Mouse (Mus musculus) testis, adult 2 months (tissue): ENCODE results near the gene Ext2. TPM values are rescaled to one million over a fixed set of nuclear protein-coding genes. Genes with fewer than 3 reads are reported as not detected.

Source experiments
- H3K27ac ChIP-seq: fragments of 200-500 bp; 2 replicates; pipeline ENCODE4 v1.5.1; 2012; ENCODE audit warnings: low read depth, low read length; ENCODE audit not compliant: control insufficient read depth, insufficient read depth
- H3K27me3 ChIP-seq: fragments of 200-500 bp; 2 replicates; pipeline ENCODE4 v1.6.1; 2012; ENCODE audit warnings: mild to moderate bottlenecking, low read length, moderate library complexity; ENCODE audit not compliant: control insufficient read depth, insufficient read depth
- H3K36me3 ChIP-seq: fragments of 200-500 bp; 2 replicates; pipeline ENCODE4 v1.6.1; 2012; ENCODE audit warnings: mild to moderate bottlenecking, low read length; ENCODE audit not compliant: control insufficient read depth, insufficient read depth
- H3K4me1 ChIP-seq: fragments of 200-500 bp; 2 replicates; pipeline ENCODE4 v1.6.1; 2012; ENCODE audit warnings: low read length; ENCODE audit not compliant: control insufficient read depth, insufficient read depth
- H3K4me3 ChIP-seq: fragments of 200-500 bp; 2 replicates; pipeline ENCODE4 v1.5.1; 2012; ENCODE audit warnings: low read depth, mild to moderate bottlenecking, low read length, moderate library complexity, mixed read lengths; ENCODE audit not compliant: control insufficient read depth
- CTCF ChIP-seq: fragments of 200-500 bp; IDR thresholded peaks from 2 replicates; pipeline ENCODE4 v1.5.1; 2012; ENCODE audit warnings: low read depth, mild to moderate bottlenecking, inconsistent platforms, low read length, moderate library complexity; ENCODE audit not compliant: control insufficient read depth, insufficient read depth, insufficient replicate concordance
- POLR2A ChIP-seq: fragments of 200-500 bp; IDR thresholded peaks from 2 replicates; pipeline ENCODE4 v1.6.1; 2012; ENCODE audit warnings: low read depth, mild to moderate bottlenecking, inconsistent platforms, low read length, moderate library complexity; ENCODE audit not compliant: control insufficient read depth
- polyA plus RNA-seq: library from polyadenylated mRNA; depleted of rRNA; stranded (reverse); fragments of >200 nt; gene quantifications from 2 replicates; pipeline ENCODE4 v1.2.3, GENCODE M21; 2012

The Ext2 gene
- polyA plus RNA-seq, 1 experiment: 17.6 TPM

- H3K4me3 ChIP-seq: no peak overlapping the region
These were observed 1.2 kb upstream of the Ext2 start for GRCm38 (mm10) chr2:93823519-93823918.

DNA sequence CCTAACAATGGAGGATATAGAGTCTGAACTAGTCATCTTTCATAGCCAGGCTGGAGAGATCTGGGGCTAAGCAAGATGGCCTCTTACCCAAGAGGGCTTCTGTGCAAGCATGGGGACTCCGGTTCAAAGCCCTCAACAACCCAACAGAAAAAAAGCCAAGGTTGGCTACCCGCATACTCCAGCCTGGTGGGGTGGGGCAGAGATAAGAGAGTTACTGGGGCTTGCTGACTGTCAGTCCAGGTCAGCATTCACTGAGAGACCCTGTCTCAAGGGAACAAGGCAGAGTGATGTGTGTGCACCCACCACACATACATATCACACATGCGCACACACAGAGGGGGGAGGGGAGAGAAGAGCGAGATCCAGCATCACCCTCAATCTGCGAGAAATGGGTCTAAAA lies 4.6 kb downstream of the Ext2 start:
- no peak overlapping the region for H3K4me3 ChIP-seq

More at GRCm38 (mm10) chr2:93823519-93823918, 1.2 kb upstream of the Ext2 start:
- Histone ChIP-seq H3K4me1 (peaks cover 6% of the 10 kb centered on the region), H3K36me3 (no peaks in the 10 kb centered on the region), H3K27ac (no peak overlapping the region), H3K27me3 (no peaks in the 10 kb centered on the region)
- TF ChIP-seq CTCF (peak; percentile 62; the same call in 1 of the 2 replicates), POLR2A (no peak)

GRCm38 (mm10) chr2:93813343-93813742 lies 9.0 kb downstream of the Ext2 start:
- Histone ChIP-seq H3K27me3 (no peaks in the 10 kb centered on the region), H3K36me3 (no peaks in the 10 kb centered on the region), H3K4me3 (peak overlapping the region; percentile 13), H3K27ac (no peak overlapping the region), H3K4me1 (peaks cover 8% of the 10 kb centered on the region)
- TF ChIP-seq CTCF: peak; percentile 61; the same call in 1 of the 2 replicates
- no peak for TF ChIP-seq POLR2A

More for the DNA sequence above, 4.6 kb downstream of the Ext2 start:
- TF ChIP-seq CTCF (no peak), POLR2A (no peak)
- Histone ChIP-seq H3K27me3 (no peaks in the 10 kb centered on the region), H3K4me1 (peaks cover 14% of the 10 kb centered on the region), H3K36me3 (no peaks in the 10 kb centered on the region), H3K27ac (no peak overlapping the region)

GRCm38 (mm10) chr2:93811812-93812211 lies 10.6 kb downstream of the Ext2 start:
- H3K27me3 ChIP-seq: no peaks in the 10 kb centered on the region
- no peak overlapping the region for H3K27ac ChIP-seq
- H3K36me3 ChIP-seq: no peaks in the 10 kb centered on the region
- TF ChIP-seq CTCF (peak; percentile 91; the same call in 1 of the 2 replicates), POLR2A (no peak)
- H3K4me1 ChIP-seq: peaks cover 8% of the 10 kb centered on the region
- H3K4me3 ChIP-seq: no peak overlapping the region

- no peaks in the 10 kb centered on the region for H3K36me3 ChIP-seq
- H3K27ac ChIP-seq: no peak overlapping the region
- TF ChIP-seq POLR2A (no peak), CTCF (peak; percentile 79; the same call in 1 of the 2 replicates)
- H3K4me1 ChIP-seq: peaks cover 8% of the 10 kb centered on the region
- no peaks in the 10 kb centered on the region for H3K27me3 ChIP-seq
- no peak overlapping the region for H3K4me3 ChIP-seq
These were observed 12.4 kb downstream of the Ext2 start for GRCm38 (mm10) chr2:93809931-93810330.

- no peak overlapping the region for H3K27ac ChIP-seq
- TF ChIP-seq CTCF (no peak), POLR2A (no peak)
- H3K36me3 ChIP-seq: no peaks in the 10 kb centered on the region
- H3K4me1 ChIP-seq: peaks cover under 1% of the 10 kb centered on the region; the same call in 1 of the 2 replicates
- H3K4me3 ChIP-seq: no peak overlapping the region
- H3K27me3 ChIP-seq: no peaks in the 10 kb centered on the region
These were observed 14.3 kb downstream of the Ext2 start for GRCm38 (mm10) chr2:93808071-93808470.

DNA sequence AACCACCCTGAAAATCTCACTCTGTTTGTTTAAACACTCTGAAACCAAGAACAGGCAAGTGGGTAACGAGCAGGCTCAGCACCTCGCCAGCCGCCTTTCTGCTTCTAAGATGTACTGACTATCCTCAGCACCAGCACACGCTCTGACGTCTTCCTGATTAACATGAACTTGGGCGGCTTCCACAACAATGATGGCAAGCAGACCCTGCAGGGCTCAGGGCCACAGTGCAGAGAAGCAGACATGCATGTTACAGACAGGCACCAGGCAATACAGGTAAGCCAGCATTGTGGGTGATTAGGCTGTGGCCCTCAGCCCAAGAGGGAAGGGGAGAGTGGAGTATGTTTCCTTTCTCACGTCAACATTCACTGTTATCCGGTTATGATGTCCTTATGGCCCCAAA lies 14.9 kb downstream of the Ext2 start:
- TF ChIP-seq POLR2A (no peak), CTCF (no peak)
- Histone ChIP-seq H3K36me3 (no peaks in the 10 kb centered on the region), H3K27ac (no peak overlapping the region), H3K27me3 (no peaks in the 10 kb centered on the region), H3K4me1 (no peaks in the 10 kb centered on the region), H3K4me3 (no peak overlapping the region)
